Mouse (Mus musculus): ENCODE measurements around the gene Slit1.

Gene Slit1

DNA sequence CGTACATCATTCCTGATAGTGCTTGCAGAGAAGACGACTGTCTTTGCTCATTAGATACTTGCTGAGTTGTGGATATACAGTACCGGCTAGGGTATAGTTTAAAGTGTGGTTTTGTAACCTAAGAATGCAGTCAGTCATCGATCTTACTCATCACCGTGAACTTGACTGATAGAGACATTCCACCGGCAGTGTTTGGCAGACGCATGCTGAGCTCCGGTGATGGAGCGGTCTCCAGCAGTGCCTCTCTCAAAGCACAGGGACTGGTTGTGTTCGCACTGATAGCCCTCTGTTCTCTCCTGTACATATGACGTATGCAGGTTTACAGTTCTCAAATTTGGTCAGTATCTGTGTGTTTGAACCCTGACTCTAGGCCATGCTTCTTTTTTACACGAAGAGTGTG lies 151.7 kb downstream of the Slit1 start:
- DNase-seq (ENCODE audit: low spot score), result no peak

DNA sequence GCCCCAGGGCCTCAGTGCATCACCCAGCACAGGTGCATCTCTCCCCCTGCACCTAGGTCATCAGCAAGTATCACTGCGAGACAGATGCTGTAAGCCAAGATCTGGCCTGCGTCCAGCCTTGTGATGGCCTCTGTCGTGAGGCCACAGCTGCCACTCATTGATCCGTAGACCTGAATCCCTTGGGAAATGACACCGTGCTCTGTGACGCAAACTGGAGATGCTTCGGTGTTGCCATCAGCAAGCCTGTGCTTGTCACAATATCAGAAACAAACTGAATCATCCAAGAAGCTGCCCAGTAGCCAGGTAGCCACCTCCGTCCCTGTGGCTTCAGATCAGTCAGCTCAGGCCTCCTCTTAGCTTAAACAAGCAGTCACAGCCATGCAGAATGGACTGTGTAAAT lies 153.8 kb downstream of the Slit1 start:
- no peak for DNase-seq (ENCODE audit: low spot score)

GRCm38 (mm10) chr19:41589026-41589425 lies 154.4 kb downstream of the Slit1 start:
- DNase-seq (ENCODE audit: low spot score), result no peak

DNA sequence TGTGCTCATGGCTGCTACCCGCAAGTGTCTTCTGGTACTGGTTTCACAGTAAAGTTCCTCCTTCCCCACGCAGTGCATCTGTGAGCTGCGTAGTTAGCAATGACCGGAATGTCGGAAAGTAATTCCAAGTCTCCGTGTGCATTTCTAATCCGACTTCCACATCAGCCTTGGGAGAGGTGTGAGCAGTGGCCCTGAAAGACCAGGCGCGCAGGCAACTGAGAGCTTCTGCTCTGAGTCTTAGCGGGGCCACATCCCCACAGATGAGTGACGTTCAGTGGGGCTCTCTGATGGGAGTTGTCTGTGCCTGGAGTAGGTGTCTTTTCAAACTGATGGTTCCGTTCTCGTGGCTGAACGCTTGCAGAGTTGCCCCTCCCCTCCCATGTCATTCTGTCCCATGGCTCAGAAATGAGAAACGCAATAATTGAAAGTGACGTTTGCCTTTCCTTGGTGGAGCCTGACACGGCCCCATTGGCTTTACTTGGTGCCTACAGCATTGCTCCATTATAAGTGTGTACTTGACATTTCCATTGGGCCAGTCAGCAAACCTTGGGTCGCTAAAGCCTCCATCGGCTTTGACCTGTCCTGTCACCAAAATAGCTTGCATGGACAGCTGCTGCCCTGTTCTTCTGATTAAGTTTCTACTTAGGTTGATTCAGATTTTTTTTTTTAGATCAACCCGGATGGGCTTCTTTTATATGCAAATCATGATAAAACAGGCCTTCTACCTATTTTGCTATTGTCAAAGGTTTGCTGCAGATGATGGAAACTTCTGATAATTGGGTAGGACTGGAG lies 155.8 kb downstream of the Slit1 start:
- no peak for DNase-seq (ENCODE audit: low spot score)

- no peak for DNase-seq (ENCODE audit: low spot score)
Observed at GRCm38 (mm10) chr19:41586752-41587151, 156.7 kb downstream of the Slit1 start.

DNA sequence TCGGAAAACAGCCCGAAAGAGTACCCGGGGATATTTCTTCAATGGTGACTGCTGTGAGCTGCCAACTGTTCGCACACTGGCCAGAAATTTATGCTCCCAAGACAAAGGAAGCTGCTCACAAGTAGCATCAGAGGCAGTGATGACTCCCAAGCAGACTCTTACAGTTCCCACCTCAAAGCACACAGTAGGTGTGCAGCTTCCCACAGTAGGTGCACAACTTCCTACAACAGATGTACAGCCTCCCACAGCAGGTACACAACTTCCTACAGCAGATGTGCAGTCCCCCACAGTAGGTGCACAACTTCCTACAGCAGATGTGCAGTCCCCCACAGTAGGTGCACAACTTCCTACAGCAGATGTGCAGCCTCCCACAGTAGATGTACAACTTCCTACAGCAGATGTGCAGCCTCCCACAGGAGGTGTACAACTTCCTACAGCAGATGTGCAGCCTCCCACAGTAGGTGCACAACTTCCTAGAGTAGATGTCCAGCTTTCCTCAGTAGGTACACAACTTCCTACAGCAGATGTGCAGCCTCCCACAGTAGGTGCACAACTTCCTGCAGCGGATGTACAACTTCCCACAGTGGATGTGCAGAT lies 160.4 kb downstream of the Slit1 start:
- DNase-seq (ENCODE audit: low spot score), result no peak

GRCm38 (mm10) chr19:41581706-41582420 lies 161.6 kb downstream of the Slit1 start, which contains the start of gene Gm340:
Gene Gm340 (plus strand): TSS chr19:41582370.
- no peak for DNase-seq (ENCODE audit: low spot score)

- DNase-seq (ENCODE audit: low spot score), result no peak
Observed at GRCm38 (mm10) chr19:41579311-41579920, 164.0 kb downstream of the Slit1 start.

- no peak for DNase-seq (ENCODE audit: low spot score)
Observed at GRCm38 (mm10) chr19:41577576-41577975, 165.9 kb downstream of the Slit1 start.

DNA sequence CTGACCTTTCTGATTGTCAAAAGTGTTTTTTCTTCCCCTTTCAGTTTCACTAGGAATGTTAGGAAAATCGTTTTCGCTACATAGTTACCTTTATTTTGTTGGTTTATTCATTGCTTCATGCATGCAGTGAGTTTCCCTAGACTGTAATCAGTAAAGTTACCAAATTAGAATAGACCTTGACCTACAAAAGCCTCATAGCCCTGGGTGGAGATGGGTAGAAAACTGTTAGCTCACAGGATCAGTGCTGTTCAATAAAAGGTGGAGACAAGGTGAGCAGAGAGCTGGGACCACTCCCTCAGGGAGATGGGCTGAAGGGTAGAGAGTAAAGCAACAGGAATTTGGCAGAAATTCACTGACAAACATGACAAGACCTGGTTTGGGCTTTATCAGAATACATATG lies 169.8 kb downstream of the Slit1 start:
- no peak for DNase-seq (ENCODE audit: low spot score)

- DNase-seq (ENCODE audit: low spot score), result no peak
Observed at GRCm38 (mm10) chr19:41568791-41569190, 174.7 kb downstream of the Slit1 start.

DNA sequence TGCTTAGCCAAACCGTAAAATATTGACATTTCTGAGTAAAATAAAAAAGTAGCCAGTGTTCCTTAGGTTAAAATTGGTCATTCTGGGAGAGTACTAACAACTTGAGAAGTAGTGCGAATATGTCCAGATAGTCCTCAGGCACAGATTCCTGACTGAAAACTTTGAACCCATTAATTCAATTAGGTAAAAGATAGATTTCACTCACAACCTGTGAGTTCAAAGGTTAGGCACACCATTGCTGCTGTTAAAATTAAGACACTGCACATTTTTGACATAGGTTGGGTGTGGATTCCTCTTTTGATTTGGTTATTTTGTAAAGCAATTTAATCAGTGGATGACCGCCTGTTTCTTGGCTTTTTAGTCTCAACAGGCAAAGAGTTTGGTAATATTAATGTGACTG lies 182.6 kb downstream of the Slit1 start:
- DNase-seq (ENCODE audit: low spot score), result no peak

DNA sequence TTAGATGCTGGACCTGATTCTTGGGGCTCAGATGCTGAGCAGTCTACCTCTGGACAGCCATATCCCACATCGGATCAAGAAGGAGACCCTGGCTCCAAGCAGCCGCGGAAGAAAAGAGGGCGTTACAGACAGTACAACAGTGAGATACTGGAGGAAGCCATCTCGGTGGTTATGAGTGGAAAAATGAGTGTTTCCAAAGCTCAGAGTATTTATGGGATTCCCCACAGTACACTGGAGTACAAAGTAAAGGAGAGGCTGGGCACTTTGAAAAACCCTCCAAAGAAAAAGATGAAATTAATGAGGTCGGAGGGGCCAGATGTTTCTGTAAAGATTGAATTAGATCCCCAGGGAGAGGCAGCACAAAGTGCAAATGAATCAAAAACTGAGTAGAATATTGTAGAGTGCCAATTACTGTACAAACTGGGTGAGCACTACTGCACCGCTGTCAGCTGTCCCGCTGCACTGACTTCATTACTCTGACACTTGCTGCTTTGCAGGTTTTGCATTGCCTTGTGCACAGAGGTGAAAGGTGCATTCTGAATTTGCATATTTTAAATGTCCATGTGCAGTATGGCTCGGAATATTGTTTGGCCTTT lies 184.5 kb downstream of the Slit1 start:
- DNase-seq (ENCODE audit: low spot score), result no peak

GRCm38 (mm10) chr19:41557491-41557890 lies 186.0 kb downstream of the Slit1 start:
- no peak for DNase-seq (ENCODE audit: low spot score)

DNA sequence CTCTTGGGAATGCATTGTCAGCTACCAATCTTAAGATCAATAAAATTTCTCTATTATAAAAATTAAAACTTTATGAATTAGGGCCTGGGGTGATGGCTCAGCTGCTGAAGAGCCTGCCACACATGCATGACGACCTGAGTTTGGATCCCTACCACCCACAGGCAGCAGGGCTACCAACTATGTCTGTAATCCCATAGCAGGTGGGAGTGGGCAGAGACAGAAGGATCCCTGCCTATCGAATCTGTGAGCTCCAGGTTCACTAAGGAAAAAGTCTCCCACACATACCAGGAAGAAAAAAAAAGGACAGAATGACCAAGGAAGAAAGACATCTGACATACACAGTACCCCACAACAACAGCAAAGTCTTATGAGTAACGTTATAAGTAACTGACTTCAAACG lies 186.5 kb downstream of the Slit1 start:
- DNase-seq (ENCODE audit: low spot score), result no peak
